Mouse (Mus musculus): Measurements from ENCODE around the gene Foxo6. TPM values are rescaled to one million over a fixed set of nuclear protein-coding genes. Genes with fewer than 3 reads are reported as not detected.

Gene Foxo6
- polyA plus RNA-seq, 1 experiment from 2014 or later: 0.17 TPM

- ATAC-seq: 0 out of 2 replicates have a peak, but pooled peaks have one; percentile 2
- H3K4me2 ChIP-seq (replicated peaks; ENCODE audit: low read depth): peak overlapping the region; percentile 99
Measured at GRCm38 (mm10) chr4:120286761-120287241, 348 bp downstream of the Foxo6 start.

DNA sequence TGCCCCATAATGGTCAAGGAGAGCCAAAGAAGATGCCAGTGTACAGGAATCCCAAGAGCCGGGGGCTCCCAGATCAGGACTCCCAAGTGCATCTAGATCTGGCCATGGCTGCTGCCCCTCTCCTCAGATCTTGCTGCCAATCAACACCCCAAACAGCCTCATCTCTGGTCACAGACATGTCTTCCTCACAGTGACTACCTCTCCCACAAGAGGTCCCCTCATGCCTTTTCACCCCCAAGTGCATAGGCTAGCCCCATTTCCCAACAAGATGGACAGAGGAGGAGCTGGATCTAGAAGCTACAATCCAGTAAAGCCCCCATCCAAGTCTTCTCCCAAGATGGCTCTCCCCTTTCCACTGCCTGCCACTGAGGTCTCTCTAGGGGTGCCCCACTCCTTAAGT lies 1.4 kb downstream of the Foxo6 start:
- 0 out of 2 replicates have a peak overlapping the region, but pooled peaks have one; percentile 60 for H3K4me3 ChIP-seq (ENCODE audit: low read depth, low read length)
- no peaks in the 10 kb centered on the region for H3K36me3 ChIP-seq (ENCODE audit: control insufficient read depth, insufficient read depth)
- no peak overlapping the region for H3K4me2 ChIP-seq (replicated peaks; ENCODE audit: low read depth)
- H3K4me1 ChIP-seq (replicated peaks; ENCODE audit: control insufficient read depth, insufficient read depth, low read length): peaks cover 10% of the 10 kb centered on the region; the same call in 1 of the 2 replicates
- no peak for ATAC-seq
- peaks cover 53% of the 10 kb centered on the region for H3K27me3 ChIP-seq (replicated peaks; ENCODE audit: control insufficient read depth, insufficient read depth, low read length)
- H3K9me3 ChIP-seq (ENCODE audit: control insufficient read depth): no peaks in the 10 kb centered on the region
- no peak overlapping the region for H3K27ac ChIP-seq (ENCODE audit: low read depth, low read length)
- TF ChIP-seq CTCF (IDR thresholded peaks at IDR 0.05; ENCODE audit: low read depth): no peak
- 80% methylated on average over 1 of the region's 1 CpGs for whole genome bisulfite sequencing
- no peak overlapping the region for H3K9ac ChIP-seq (ENCODE audit: low read depth, low read length)

More at GRCm38 (mm10) chr4:120286761-120287241, 348 bp downstream of the Foxo6 start:
- no peak for TF ChIP-seq CTCF (IDR thresholded peaks at IDR 0.05; ENCODE audit: low read depth)
- H3K36me3 ChIP-seq (ENCODE audit: control insufficient read depth, insufficient read depth): no peaks in the 10 kb centered on the region
- H3K4me3 ChIP-seq (ENCODE audit: low read depth, low read length): peak overlapping the region; percentile 60
- H3K27me3 ChIP-seq (replicated peaks; ENCODE audit: control insufficient read depth, insufficient read depth, low read length): peaks cover 49% of the 10 kb centered on the region
- under 1% methylated on average over 53 of the region's 53 CpGs for WGBS
- peaks cover 10% of the 10 kb centered on the region; the same call in 1 of the 2 replicates for H3K4me1 ChIP-seq (replicated peaks; ENCODE audit: control insufficient read depth, insufficient read depth, low read length)
- peak overlapping the region; percentile 50 for H3K9ac ChIP-seq (ENCODE audit: low read depth, low read length)
- no peak overlapping the region for H3K27ac ChIP-seq (ENCODE audit: low read depth, low read length)
- H3K9me3 ChIP-seq (ENCODE audit: control insufficient read depth): no peaks in the 10 kb centered on the region

- no peak for TF ChIP-seq CTCF (IDR thresholded peaks at IDR 0.05; ENCODE audit: low read depth)
- H3K27ac ChIP-seq (ENCODE audit: low read depth, low read length): no peak overlapping the region
- ATAC-seq: no peak
- H3K4me1 ChIP-seq (replicated peaks; ENCODE audit: control insufficient read depth, insufficient read depth, low read length): peaks cover 10% of the 10 kb centered on the region; the same call in 1 of the 2 replicates
- WGBS: 72% methylated on average over 3 of the region's 3 CpGs
- no peaks in the 10 kb centered on the region for H3K9me3 ChIP-seq (ENCODE audit: control insufficient read depth)
- no peak overlapping the region for H3K9ac ChIP-seq (ENCODE audit: low read depth, low read length)
- peaks cover 54% of the 10 kb centered on the region for H3K27me3 ChIP-seq (replicated peaks; ENCODE audit: control insufficient read depth, insufficient read depth, low read length)
- no peaks in the 10 kb centered on the region for H3K36me3 ChIP-seq (ENCODE audit: control insufficient read depth, insufficient read depth)
- no peak overlapping the region for H3K4me2 ChIP-seq (replicated peaks; ENCODE audit: low read depth)
- H3K4me3 ChIP-seq (ENCODE audit: low read depth, low read length): no peak overlapping the region
Measured at GRCm38 (mm10) chr4:120285223-120285622, 1.9 kb downstream of the Foxo6 start.

- peak; percentile 52 for TF ChIP-seq CTCF (IDR thresholded peaks at IDR 0.05; ENCODE audit: low read depth)
- Histone ChIP-seq H3K4me3 (ENCODE audit: low read depth, low read length) (no peak overlapping the region), H3K36me3 (ENCODE audit: control insufficient read depth, insufficient read depth) (no peaks in the 10 kb centered on the region), H3K9ac (ENCODE audit: low read depth, low read length) (no peak overlapping the region), H3K27ac (ENCODE audit: low read depth, low read length) (no peak overlapping the region), H3K9me3 (ENCODE audit: control insufficient read depth) (no peaks in the 10 kb centered on the region), H3K4me1 (replicated peaks; ENCODE audit: control insufficient read depth, insufficient read depth, low read length) (peaks cover 10% of the 10 kb centered on the region; the same call in 1 of the 2 replicates), H3K4me2 (replicated peaks; ENCODE audit: low read depth) (no peak overlapping the region), H3K27me3 (replicated peaks; ENCODE audit: control insufficient read depth, insufficient read depth, low read length) (peaks cover 59% of the 10 kb centered on the region)
- ATAC-seq: no peak
- WGBS: 61% methylated on average over 1 of the region's 1 CpGs
Measured at GRCm38 (mm10) chr4:120284187-120284586, 3.0 kb downstream of the Foxo6 start.

- Histone ChIP-seq H3K4me2 (replicated peaks; ENCODE audit: low read depth) (peak overlapping the region; percentile 92), H3K4me3 (ENCODE audit: low read depth, low read length) (peak overlapping the region; percentile 49), H3K27ac (ENCODE audit: low read depth, low read length) (no peak overlapping the region), H3K27me3 (replicated peaks; ENCODE audit: control insufficient read depth, insufficient read depth, low read length) (peaks cover 59% of the 10 kb centered on the region), H3K9ac (ENCODE audit: low read depth, low read length) (peak overlapping the region; percentile 50; the same call in 1 of the 2 replicates), H3K36me3 (ENCODE audit: control insufficient read depth, insufficient read depth) (no peaks in the 10 kb centered on the region), H3K4me1 (replicated peaks; ENCODE audit: control insufficient read depth, insufficient read depth, low read length) (peaks cover 10% of the 10 kb centered on the region; the same call in 1 of the 2 replicates), H3K9me3 (ENCODE audit: control insufficient read depth) (no peaks in the 10 kb centered on the region)
- peak; percentile 67 for ATAC-seq
- no peak; the same call in 1 of the 2 replicates for TF ChIP-seq CTCF (IDR thresholded peaks at IDR 0.05; ENCODE audit: low read depth)
- 16% methylated on average over 5 of the region's 6 CpGs for WGBS
Measured at GRCm38 (mm10) chr4:120283141-120283540, 4.0 kb downstream of the Foxo6 start.

DNA sequence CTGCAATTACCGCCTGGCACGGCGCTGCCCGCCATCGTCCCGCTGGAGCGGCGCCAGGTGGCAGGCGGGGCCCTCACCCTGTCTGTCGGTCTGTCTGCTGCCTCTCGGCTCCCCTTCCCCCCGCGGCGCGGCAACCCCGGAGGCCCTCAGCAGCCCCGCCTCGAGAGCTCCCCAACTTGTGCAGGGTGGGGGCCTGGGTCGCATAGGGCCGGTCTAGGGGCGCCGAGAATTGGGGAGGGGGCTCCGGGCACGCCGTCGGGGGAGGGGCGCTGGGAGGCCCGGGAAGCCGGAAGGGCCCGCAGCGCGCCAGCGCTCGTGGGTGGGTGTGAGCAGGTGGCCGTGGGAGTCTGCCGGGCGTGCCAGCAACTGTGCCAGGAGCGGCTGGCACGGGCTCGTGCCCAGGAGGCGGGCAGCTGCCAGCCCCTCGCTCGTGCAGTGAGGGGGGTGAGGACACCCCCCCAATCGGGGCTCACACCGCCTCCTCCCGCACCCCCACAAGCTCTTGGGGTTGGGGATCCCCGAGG lies 4.5 kb downstream of the Foxo6 start:
- under 1% methylated on average over 43 of the region's 47 CpGs for WGBS
- Histone ChIP-seq H3K27ac (ENCODE audit: low read depth, low read length) (no peak overlapping the region), H3K4me2 (replicated peaks; ENCODE audit: low read depth) (peak overlapping the region; percentile 92), H3K36me3 (ENCODE audit: control insufficient read depth, insufficient read depth) (no peaks in the 10 kb centered on the region), H3K4me1 (replicated peaks; ENCODE audit: control insufficient read depth, insufficient read depth, low read length) (peaks cover 10% of the 10 kb centered on the region; the same call in 1 of the 2 replicates), H3K9me3 (ENCODE audit: control insufficient read depth) (no peaks in the 10 kb centered on the region), H3K27me3 (replicated peaks; ENCODE audit: control insufficient read depth, insufficient read depth, low read length) (peaks cover 59% of the 10 kb centered on the region), H3K4me3 (ENCODE audit: low read depth, low read length) (peak overlapping the region; percentile 49), H3K9ac (ENCODE audit: low read depth, low read length) (peak overlapping the region; percentile 50; the same call in 1 of the 2 replicates)
- peak; percentile 34 for ATAC-seq
- no peak for TF ChIP-seq CTCF (IDR thresholded peaks at IDR 0.05; ENCODE audit: low read depth)
